Mouse (Mus musculus): Measurements from ENCODE around the gene Gm12216. TPM values are rescaled to one million over a fixed set of nuclear protein-coding genes. Genes with fewer than 3 reads are reported as not detected.

Gm12216 gene
- polyA plus RNA-seq, 2 experiments = 0.43 to 0.74 TPM

DNA sequence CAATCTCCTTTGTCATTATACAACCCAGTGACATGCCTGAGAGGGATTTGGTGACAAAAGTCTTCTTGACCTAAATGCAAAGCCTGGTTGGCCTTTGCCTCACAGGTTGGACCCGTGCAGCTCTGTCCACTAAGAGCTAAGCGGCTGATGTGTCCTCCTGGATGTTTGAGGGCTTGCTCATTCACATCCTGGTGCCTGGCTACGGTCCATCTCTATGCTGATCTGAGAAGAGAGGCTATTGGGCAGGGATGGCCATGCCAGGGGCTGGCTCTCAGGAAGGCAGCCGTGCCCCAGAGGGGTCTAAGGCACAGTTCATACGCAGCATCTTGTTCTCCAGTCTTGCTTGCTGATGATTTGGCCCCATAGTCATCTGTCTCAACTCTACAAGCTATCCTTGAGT lies 21.3 kb downstream of the Gm12216 start:
- 95% methylated on average over 5 of the region's 5 CpGs for WGBS
- Histone ChIP-seq H3K27ac (replicated peaks; ENCODE audit: low read depth, low read length) (no peak overlapping the region), H3K9me3 (ENCODE audit: control insufficient read depth, low read length) (no peaks in the 10 kb centered on the region), H3K4me3 (replicated peaks; ENCODE audit: low read length) (no peak overlapping the region), H3K4me1 (ENCODE audit: control insufficient read depth, insufficient read depth, low read length) (peaks cover 8% of the 10 kb centered on the region; the same call in 1 of the 2 replicates), H3K27me3 (ENCODE audit: control insufficient read depth, insufficient read depth, low read length) (no peaks in the 10 kb centered on the region), H3K36me3 (ENCODE audit: control insufficient read depth, insufficient read depth, low read length) (no peaks in the 10 kb centered on the region), H3K9ac (ENCODE audit: low read depth, low read length, severe bottlenecking) (no peak overlapping the region), H3K4me2 (replicated peaks; ENCODE audit: low read depth, low read length, severe bottlenecking) (no peak overlapping the region)
- no peak for TF ChIP-seq POLR2A (IDR thresholded peaks at IDR 0.05; ENCODE audit: borderline replicate concordance, extremely low read depth, insufficient read depth, insufficient read length)
- DNase-seq (ENCODE audit: low spot score) (no peak), ATAC-seq (ENCODE audit: low FRiP score, low read depth) (no peak)

DNA sequence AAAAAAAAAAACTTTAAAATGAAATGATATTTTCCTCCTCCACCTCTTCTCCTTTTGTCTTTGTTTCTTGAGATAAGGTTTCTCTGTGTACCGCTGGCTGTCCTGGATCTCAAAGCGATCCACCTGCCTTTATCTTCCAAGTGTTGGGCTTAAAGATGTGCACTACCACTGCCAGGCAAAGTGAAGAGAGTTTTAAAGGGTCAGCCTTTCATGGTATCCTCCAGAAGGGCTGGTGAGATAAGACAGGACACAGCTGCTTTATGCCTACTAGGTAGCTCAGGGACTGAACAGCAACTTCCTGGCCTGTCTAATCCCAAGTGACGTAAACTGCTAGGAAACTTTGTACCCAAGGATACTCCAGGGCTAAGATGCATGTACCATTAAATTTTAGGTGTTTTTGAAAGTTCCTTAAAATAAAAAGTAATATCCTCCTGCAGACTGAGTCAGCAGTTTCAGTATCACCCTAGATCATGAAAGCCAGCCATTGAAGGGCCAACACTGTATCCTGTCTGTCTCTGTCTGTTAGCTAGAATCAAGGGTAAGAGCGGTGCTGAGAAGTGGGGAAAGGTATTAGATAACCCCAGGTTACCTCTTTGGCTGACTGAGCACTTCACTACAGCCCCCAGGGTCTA lies 23.6 kb downstream of the Gm12216 start:
- ATAC-seq (ENCODE audit: low FRiP score, low read depth) (no peak), DNase-seq (ENCODE audit: low spot score) (no peak)
- 89% methylated on average over 4 of the region's 4 CpGs for WGBS
- Histone ChIP-seq H3K9me3 (ENCODE audit: control insufficient read depth, low read length) (no peaks in the 10 kb centered on the region), H3K36me3 (ENCODE audit: control insufficient read depth, insufficient read depth, low read length) (no peaks in the 10 kb centered on the region), H3K9ac (ENCODE audit: low read depth, low read length, severe bottlenecking) (no peak overlapping the region), H3K4me1 (ENCODE audit: control insufficient read depth, insufficient read depth, low read length) (peaks cover 8% of the 10 kb centered on the region; the same call in 1 of the 2 replicates), H3K4me2 (replicated peaks; ENCODE audit: low read depth, low read length, severe bottlenecking) (no peak overlapping the region), H3K27ac (replicated peaks; ENCODE audit: low read depth, low read length) (no peak overlapping the region), H3K4me3 (replicated peaks; ENCODE audit: low read length) (no peak overlapping the region), H3K27me3 (ENCODE audit: control insufficient read depth, insufficient read depth, low read length) (no peaks in the 10 kb centered on the region)
- TF ChIP-seq POLR2A (IDR thresholded peaks at IDR 0.05; ENCODE audit: borderline replicate concordance, extremely low read depth, insufficient read depth, insufficient read length) = no peak

DNA sequence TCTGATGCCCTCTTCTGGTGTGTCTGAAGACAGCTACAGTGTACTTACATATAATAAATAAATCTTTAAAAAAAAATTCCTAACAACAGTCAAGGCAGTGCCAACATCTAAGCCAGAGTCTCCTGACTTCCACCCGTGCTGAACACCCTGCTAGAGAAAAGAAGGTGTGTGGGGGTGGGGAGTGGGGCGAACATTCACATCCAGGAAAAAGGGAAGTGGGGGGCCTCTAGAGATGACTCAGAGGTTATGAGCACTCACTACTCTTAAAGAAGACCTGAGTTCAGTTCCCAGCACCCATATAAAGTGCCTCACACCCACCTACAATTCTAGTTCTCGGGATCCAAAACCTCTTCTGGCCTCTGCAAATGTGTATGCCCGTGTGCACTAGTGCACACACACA lies 33.6 kb downstream of the Gm12216 start:
- no peak for TF ChIP-seq POLR2A (IDR thresholded peaks at IDR 0.05; ENCODE audit: borderline replicate concordance, extremely low read depth, insufficient read depth, insufficient read length)
- 79% methylated on average over 4 of the region's 4 CpGs for WGBS
- Histone ChIP-seq H3K4me1 (ENCODE audit: control insufficient read depth, insufficient read depth, low read length) (no peaks in the 10 kb centered on the region), H3K36me3 (ENCODE audit: control insufficient read depth, insufficient read depth, low read length) (no peaks in the 10 kb centered on the region), H3K27ac (replicated peaks; ENCODE audit: low read depth, low read length) (no peak overlapping the region), H3K4me2 (replicated peaks; ENCODE audit: low read depth, low read length, severe bottlenecking) (no peak overlapping the region), H3K4me3 (replicated peaks; ENCODE audit: low read length) (no peak overlapping the region), H3K27me3 (ENCODE audit: control insufficient read depth, insufficient read depth, low read length) (no peaks in the 10 kb centered on the region), H3K9ac (ENCODE audit: low read depth, low read length, severe bottlenecking) (no peak overlapping the region), H3K9me3 (ENCODE audit: control insufficient read depth, low read length) (no peaks in the 10 kb centered on the region)
- DNase-seq (ENCODE audit: low spot score) = no peak
- ATAC-seq (ENCODE audit: low FRiP score, low read depth) = no peak

DNA sequence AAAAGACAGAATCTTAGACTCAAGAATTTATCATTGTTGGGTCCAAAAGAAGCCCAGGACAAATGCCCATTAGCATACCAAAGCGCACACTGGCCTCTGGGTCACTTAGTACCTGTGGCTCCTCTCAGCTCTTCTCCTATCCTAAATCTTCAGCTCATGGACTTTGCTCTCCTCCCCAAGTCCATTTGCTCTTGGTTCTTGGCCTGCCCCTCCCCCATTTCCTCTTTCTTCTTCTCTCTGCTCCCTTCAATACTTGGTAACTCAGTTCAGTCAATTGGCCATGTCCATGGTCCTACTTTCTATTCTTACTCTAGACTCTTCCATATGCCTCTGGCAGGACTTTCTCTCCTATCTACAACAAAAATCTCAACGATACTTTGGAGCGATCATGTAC lies 37.1 kb downstream of the Gm12216 start:
- H3K27me3 ChIP-seq (ENCODE audit: control insufficient read depth, insufficient read depth, low read length) = no peaks in the 10 kb centered on the region
- no peaks in the 10 kb centered on the region for H3K9me3 ChIP-seq (ENCODE audit: control insufficient read depth, low read length)
- no peaks in the 10 kb centered on the region for H3K4me1 ChIP-seq (ENCODE audit: control insufficient read depth, insufficient read depth, low read length)
- H3K4me2 ChIP-seq (replicated peaks; ENCODE audit: low read depth, low read length, severe bottlenecking) = no peak overlapping the region
- no peak overlapping the region for H3K4me3 ChIP-seq (replicated peaks; ENCODE audit: low read length)
- H3K27ac ChIP-seq (replicated peaks; ENCODE audit: low read depth, low read length) = no peak overlapping the region
- DNase-seq (ENCODE audit: low spot score) (no peak), ATAC-seq (ENCODE audit: low FRiP score, low read depth) (no peak)
- no peak for TF ChIP-seq POLR2A (IDR thresholded peaks at IDR 0.05; ENCODE audit: borderline replicate concordance, extremely low read depth, insufficient read depth, insufficient read length)
- H3K36me3 ChIP-seq (ENCODE audit: control insufficient read depth, insufficient read depth, low read length) = no peaks in the 10 kb centered on the region
- H3K9ac ChIP-seq (ENCODE audit: low read depth, low read length, severe bottlenecking) = no peak overlapping the region
- 91% methylated on average over 3 of the region's 3 CpGs for whole genome bisulfite sequencing

DNA sequence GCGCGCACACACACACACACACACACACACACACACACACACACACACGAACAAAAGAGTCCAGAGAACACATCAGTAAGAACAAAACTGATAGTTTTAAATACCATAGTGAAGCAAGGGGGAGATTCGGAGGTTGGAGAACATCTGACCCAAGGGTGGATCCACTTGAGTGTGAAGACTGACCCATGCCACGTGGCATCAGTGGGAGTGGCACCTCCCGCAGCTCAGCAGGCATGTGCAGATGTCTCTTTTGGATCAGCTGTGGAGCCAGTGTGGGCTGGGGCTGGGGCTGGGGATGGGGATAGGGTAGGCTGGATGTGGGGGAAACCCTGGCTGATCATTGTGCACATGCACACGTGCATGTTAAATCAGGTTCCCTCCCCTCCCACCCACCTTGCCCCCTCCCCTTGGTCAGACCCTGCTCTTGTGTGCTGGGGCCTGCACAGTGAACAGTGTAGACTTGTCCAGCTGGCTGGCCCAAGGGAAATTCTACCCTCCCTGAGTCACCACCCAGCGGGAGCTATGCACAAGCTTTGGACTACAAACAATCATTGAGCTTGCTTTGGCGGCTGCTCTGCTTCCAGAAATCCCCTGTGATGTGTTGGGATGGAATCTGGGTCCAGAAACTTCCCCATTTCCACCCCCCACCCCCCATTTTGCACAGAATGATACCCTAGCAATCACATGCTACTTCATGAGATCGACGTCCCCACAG lies 37.7 kb downstream of the Gm12216 start:
- Histone ChIP-seq H3K36me3 (ENCODE audit: control insufficient read depth, insufficient read depth, low read length) (no peaks in the 10 kb centered on the region), H3K27ac (replicated peaks; ENCODE audit: low read depth, low read length) (no peak overlapping the region), H3K9ac (ENCODE audit: low read depth, low read length, severe bottlenecking) (no peak overlapping the region), H3K4me1 (ENCODE audit: control insufficient read depth, insufficient read depth, low read length) (no peaks in the 10 kb centered on the region), H3K9me3 (ENCODE audit: control insufficient read depth, low read length) (no peaks in the 10 kb centered on the region), H3K4me2 (replicated peaks; ENCODE audit: low read depth, low read length, severe bottlenecking) (no peak overlapping the region), H3K4me3 (replicated peaks; ENCODE audit: low read length) (no peak overlapping the region), H3K27me3 (ENCODE audit: control insufficient read depth, insufficient read depth, low read length) (no peaks in the 10 kb centered on the region)
- ATAC-seq (ENCODE audit: low FRiP score, low read depth) = no peak
- 82% methylated on average over 11 of the region's 11 CpGs for WGBS
- no peak for DNase-seq (ENCODE audit: low spot score)
- TF ChIP-seq POLR2A (IDR thresholded peaks at IDR 0.05; ENCODE audit: borderline replicate concordance, extremely low read depth, insufficient read depth, insufficient read length) = no peak

All from limb, embryonic 14.5 days (tissue).